Mouse (Mus musculus) testis, adult 2 months (tissue): ENCODE measurements around the gene Fhl2. TPM values are rescaled to one million over a fixed set of nuclear protein-coding genes. Genes with fewer than 3 reads are reported as not detected.
"Not testable (repeated sequence)": the region's sequence is repeated elsewhere in the genome, so short reads cannot be mapped to it uniquely, and the experiment has no call there.

Source experiments
- H3K27ac ChIP-seq: fragments of 200-500 bp; 2 replicates; pipeline ENCODE4 v1.5.1; 2012; ENCODE audit warnings: low read depth, low read length; ENCODE audit not compliant: control insufficient read depth, insufficient read depth
- H3K27me3 ChIP-seq: fragments of 200-500 bp; 2 replicates; pipeline ENCODE4 v1.6.1; 2012; ENCODE audit warnings: mild to moderate bottlenecking, low read length, moderate library complexity; ENCODE audit not compliant: control insufficient read depth, insufficient read depth
- H3K36me3 ChIP-seq: fragments of 200-500 bp; 2 replicates; pipeline ENCODE4 v1.6.1; 2012; ENCODE audit warnings: mild to moderate bottlenecking, low read length; ENCODE audit not compliant: control insufficient read depth, insufficient read depth
- H3K4me1 ChIP-seq: fragments of 200-500 bp; 2 replicates; pipeline ENCODE4 v1.6.1; 2012; ENCODE audit warnings: low read length; ENCODE audit not compliant: control insufficient read depth, insufficient read depth
- H3K4me3 ChIP-seq: fragments of 200-500 bp; 2 replicates; pipeline ENCODE4 v1.5.1; 2012; ENCODE audit warnings: low read depth, mild to moderate bottlenecking, low read length, moderate library complexity, mixed read lengths; ENCODE audit not compliant: control insufficient read depth
- CTCF ChIP-seq: fragments of 200-500 bp; IDR thresholded peaks from 2 replicates; pipeline ENCODE4 v1.5.1; 2012; ENCODE audit warnings: low read depth, mild to moderate bottlenecking, inconsistent platforms, low read length, moderate library complexity; ENCODE audit not compliant: control insufficient read depth, insufficient read depth, insufficient replicate concordance
- POLR2A ChIP-seq: fragments of 200-500 bp; IDR thresholded peaks from 2 replicates; pipeline ENCODE4 v1.6.1; 2012; ENCODE audit warnings: low read depth, mild to moderate bottlenecking, inconsistent platforms, low read length, moderate library complexity; ENCODE audit not compliant: control insufficient read depth
- polyA plus RNA-seq: library from polyadenylated mRNA; depleted of rRNA; stranded (reverse); fragments of >200 nt; gene quantifications from 2 replicates; pipeline ENCODE4 v1.2.3, GENCODE M21; 2012

Fhl2 gene
- polyA plus RNA-seq, 1 experiment, result 13.7 TPM

DNA sequence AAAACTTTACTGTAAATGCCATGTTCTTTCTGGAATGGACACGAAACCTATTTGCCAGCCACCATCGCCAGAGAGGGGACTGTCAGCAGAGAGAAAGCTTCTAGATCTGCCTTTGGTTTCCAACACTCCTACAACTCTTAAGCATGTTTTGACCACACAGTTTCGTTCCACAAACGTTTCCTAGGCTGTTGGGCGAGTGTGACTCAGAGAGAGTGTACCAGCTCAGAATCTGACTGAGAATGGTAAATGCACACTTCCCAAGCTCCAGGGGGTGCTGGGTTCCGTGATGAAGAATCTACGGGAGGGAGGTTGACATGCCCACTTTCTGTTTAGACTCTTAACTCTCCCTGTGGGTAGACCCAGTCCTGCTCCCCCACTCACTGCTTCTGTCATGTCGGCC lies 5.7 kb downstream of the Fhl2 start:
- no peaks in the 10 kb centered on the region for H3K36me3 ChIP-seq
- no peak for TF ChIP-seq POLR2A
- no peak overlapping the region for H3K27ac ChIP-seq
- no peaks in the 10 kb centered on the region for H3K27me3 ChIP-seq
- H3K4me1 ChIP-seq, result no peaks in the 10 kb centered on the region
- no peak overlapping the region for H3K4me3 ChIP-seq

DNA sequence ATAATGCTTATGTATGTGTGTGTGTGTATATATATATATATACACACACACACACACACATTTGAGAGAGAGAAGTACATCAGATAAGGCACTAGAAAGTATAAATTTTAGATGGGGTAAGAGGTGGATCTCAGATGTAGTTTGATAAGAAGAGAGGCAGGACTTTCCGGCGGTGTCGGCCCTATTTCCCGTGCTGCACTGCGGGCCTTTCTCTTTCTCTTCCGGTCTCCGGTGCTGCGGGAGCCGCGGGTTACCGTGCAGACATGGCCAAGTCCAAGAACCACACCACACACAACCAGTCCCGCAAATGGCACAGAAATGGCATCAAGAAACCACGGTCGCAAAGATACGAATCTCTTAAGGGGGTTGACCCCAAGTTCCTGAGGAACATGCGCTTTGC lies 7.9 kb downstream of the Fhl2 start:
- H3K4me1 ChIP-seq, H3K4me3 ChIP-seq, H3K27ac ChIP-seq, H3K27me3 ChIP-seq, H3K36me3 ChIP-seq: not testable (repeated sequence)

- Histone ChIP-seq H3K27ac (no peak overlapping the region), H3K36me3 (no peaks in the 10 kb centered on the region)
Measured at GRCm38 (mm10) chr1:43186334-43186733, 10.4 kb downstream of the Fhl2 start.

GRCm38 (mm10) chr1:43180912-43181311 lies 15.9 kb downstream of the Fhl2 start:
- Histone ChIP-seq H3K4me1 (no peaks in the 10 kb centered on the region), H3K4me3 (no peak overlapping the region), H3K36me3 (no peaks in the 10 kb centered on the region), H3K27ac (no peak overlapping the region), H3K27me3 (no peaks in the 10 kb centered on the region)
- no peak for TF ChIP-seq CTCF
- no peak for TF ChIP-seq POLR2A

More at GRCm38 (mm10) chr1:43186334-43186733, 10.4 kb downstream of the Fhl2 start:
- Histone ChIP-seq H3K27me3 (no peaks in the 10 kb centered on the region), H3K4me1 (no peaks in the 10 kb centered on the region), H3K4me3 (no peak overlapping the region)
- TF ChIP-seq CTCF (no peak), POLR2A (no peak)

- TF ChIP-seq POLR2A (no peak), CTCF (no peak)
- H3K36me3 ChIP-seq, result no peaks in the 10 kb centered on the region
- no peaks in the 10 kb centered on the region for H3K27me3 ChIP-seq
- H3K4me3 ChIP-seq, result no peak overlapping the region
- no peaks in the 10 kb centered on the region for H3K4me1 ChIP-seq
- H3K27ac ChIP-seq, result no peak overlapping the region
Measured at GRCm38 (mm10) chr1:43178780-43179179, 18.0 kb downstream of the Fhl2 start.

GRCm38 (mm10) chr1:43178378-43178777 lies 18.4 kb downstream of the Fhl2 start:
- Histone ChIP-seq H3K27ac (no peak overlapping the region), H3K27me3 (no peaks in the 10 kb centered on the region), H3K36me3 (no peaks in the 10 kb centered on the region), H3K4me1 (peaks cover under 1% of the 10 kb centered on the region; the same call in 1 of the 2 replicates), H3K4me3 (no peak overlapping the region)
- TF ChIP-seq POLR2A (no peak), CTCF (no peak)

GRCm38 (mm10) chr1:43173283-43174226 lies 23.2 kb downstream of the Fhl2 start:
- H3K27ac ChIP-seq, result no peak overlapping the region
- peak overlapping the region; percentile 74 for H3K4me3 ChIP-seq
- TF ChIP-seq CTCF (no peak), POLR2A (no peak)

GRCm38 (mm10) chr1:43171816-43172215 lies 25.0 kb downstream of the Fhl2 start:
- peaks cover 3% of the 10 kb centered on the region; the same call in 1 of the 2 replicates for H3K4me1 ChIP-seq
- no peaks in the 10 kb centered on the region for H3K36me3 ChIP-seq
- H3K27me3 ChIP-seq, result no peaks in the 10 kb centered on the region
- H3K4me3 ChIP-seq, result no peak overlapping the region
- TF ChIP-seq POLR2A, result no peak
- no peak for TF ChIP-seq CTCF
- H3K27ac ChIP-seq, result no peak overlapping the region

More at GRCm38 (mm10) chr1:43173283-43174226, 23.2 kb downstream of the Fhl2 start:
- Histone ChIP-seq H3K36me3 (no peaks in the 10 kb centered on the region), H3K4me1 (peaks cover 3% of the 10 kb centered on the region; the same call in 1 of the 2 replicates), H3K27me3 (no peaks in the 10 kb centered on the region)
